Mouse (Mus musculus) olfactory bulb, adult 2 months (tissue): ENCODE measurements around the gene Apopt1. TPM values are rescaled to one million over a fixed set of nuclear protein-coding genes. Genes with fewer than 3 reads are reported as not detected.
"Not testable (repeated sequence)": the region's sequence is repeated elsewhere in the genome, so short reads cannot be mapped to it uniquely, and the experiment has no call there.

ENCODE experiments used
- H3K27ac ChIP-seq: fragments of 200-500 bp; 2 replicates; pipeline ENCODE4 v1.5.1; 2012; ENCODE audit warnings: low read depth, low read length; ENCODE audit not compliant: insufficient read depth
- H3K4me1 ChIP-seq: fragments of 200-500 bp; 2 replicates; pipeline ENCODE4 v1.6.1; 2012; ENCODE audit warnings: low read length; ENCODE audit not compliant: control insufficient read depth, insufficient read depth
- H3K4me3 ChIP-seq: fragments of 200-500 bp; 2 replicates; pipeline ENCODE4 v1.5.1; 2012; ENCODE audit warnings: mild to moderate bottlenecking, low read depth, low read length, moderate library complexity; ENCODE audit not compliant: insufficient read depth
- CTCF ChIP-seq: fragments of 200-500 bp; IDR thresholded peaks from 2 replicates; pipeline ENCODE4 v1.5.1; 2012; ENCODE audit warnings: low read depth, mild to moderate bottlenecking, low read length, moderate library complexity; ENCODE audit not compliant: insufficient read depth
- POLR2A ChIP-seq: fragments of 200-500 bp; IDR thresholded peaks from 2 replicates; pipeline ENCODE4 v1.6.1; 2012; ENCODE audit warnings: mild to moderate bottlenecking, low read depth, low read length, moderate library complexity; ENCODE audit not compliant: insufficient read depth
- WGBS: fragments of 180-500 bp; shearing (Covaris S2); methylation state at CpG from one replicate; pipeline ENCODE4 v1.1.7; 2018; 5-methylcytosine and 5-hydroxymethylcytosine counted together
- polyA plus RNA-seq: library from polyadenylated mRNA; stranded (reverse); fragments of >200 nt; gene quantifications from 2 replicates; pipeline ENCODE4 v1.2.4, GENCODE M21; 2012; ENCODE audit warnings: low replicate concordance; ENCODE audit not compliant: missing spikeins, insufficient read depth, insufficient read length

Gene Apopt1
- polyA plus RNA-seq, 1 experiment: not detected

DNA sequence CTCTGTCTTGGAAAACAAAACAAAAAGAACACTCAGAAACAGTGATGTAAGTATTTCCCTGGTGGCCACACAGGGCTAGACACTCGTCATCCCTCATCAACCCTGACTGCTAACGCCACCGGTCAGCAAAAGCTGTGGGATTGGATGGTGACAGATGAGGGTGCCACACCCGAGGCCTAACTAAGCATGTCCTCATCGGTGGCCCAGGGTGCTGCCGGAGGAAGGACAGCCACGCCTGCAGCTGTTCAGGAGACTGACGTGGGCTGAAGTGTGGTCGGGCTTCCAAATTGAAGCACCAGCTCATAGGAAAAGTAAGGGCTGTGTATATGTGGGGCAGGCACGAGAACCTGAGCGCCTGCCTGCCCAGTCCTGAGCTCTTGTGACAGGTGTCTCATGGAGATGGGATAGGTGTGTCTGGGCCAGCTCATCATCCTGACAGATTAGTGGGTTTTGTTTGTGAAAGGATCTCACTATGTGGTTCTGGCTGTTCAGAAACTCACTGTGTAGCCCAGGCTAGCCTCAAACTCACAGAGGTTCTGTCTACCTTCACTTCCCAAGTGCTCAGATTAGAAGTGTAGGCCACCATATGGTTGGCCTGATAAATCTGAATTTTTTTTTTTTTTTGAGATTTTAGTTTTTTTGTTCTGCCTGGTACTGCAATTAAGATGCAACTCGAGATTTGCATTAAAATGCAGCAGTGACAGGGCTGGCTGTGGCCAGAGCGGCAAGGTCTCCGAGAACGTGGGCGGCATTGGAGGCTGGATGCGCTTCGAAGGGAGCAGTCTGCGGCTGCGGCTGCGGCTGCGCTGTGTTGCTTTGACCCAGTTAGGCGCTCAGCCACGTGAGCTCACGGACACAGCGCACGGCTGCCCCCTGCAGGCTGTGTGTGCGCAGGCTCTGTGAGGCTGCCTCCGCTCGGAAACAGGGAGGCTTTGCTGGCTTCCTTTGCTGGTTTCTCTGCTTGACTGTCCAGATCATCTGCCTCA, 19.1 kb downstream of the Apopt1 start:
- WGBS: 30% methylated on average over 30 of the region's 30 CpGs
- Histone ChIP-seq H3K4me3 (no peak overlapping the region), H3K27ac (peak overlapping the region; percentile 74), H3K4me1 (peaks cover 10% of the 10 kb centered on the region)
- TF ChIP-seq CTCF (peak; percentile 95), POLR2A (no peak)

DNA sequence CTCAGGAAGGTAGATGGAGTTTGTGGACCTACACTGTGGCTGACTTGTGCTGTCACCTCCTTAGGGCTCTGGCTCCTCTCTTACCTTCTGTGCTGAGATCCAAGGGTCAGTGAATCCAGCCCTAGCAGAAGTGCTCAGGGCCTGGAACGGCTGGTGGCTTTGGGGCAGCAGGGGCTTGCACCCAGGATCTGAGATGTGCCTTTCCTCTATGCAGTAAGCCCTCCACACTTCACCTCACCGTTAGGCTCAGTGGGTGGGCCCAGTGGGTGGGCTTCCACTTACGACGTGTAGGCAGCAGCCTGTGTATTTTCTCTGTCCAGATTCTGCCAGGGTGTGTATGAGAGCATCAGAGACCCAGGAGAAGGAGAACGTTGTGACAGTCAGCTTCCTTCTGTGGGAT, 19.9 kb downstream of the Apopt1 start:
- TF ChIP-seq CTCF: no peak
- no peak for TF ChIP-seq POLR2A
- 29% methylated on average over 5 of the region's 5 CpGs for WGBS
- Histone ChIP-seq H3K4me3 (no peak overlapping the region), H3K27ac (peak overlapping the region; percentile 40), H3K4me1 (peaks cover 10% of the 10 kb centered on the region)

- H3K4me3 ChIP-seq: no peak overlapping the region
- 83% methylated on average over 3 of the region's 3 CpGs for WGBS
- TF ChIP-seq CTCF (no peak), POLR2A (no peak)
- H3K4me1 ChIP-seq: peaks cover 10% of the 10 kb centered on the region
- no peak overlapping the region for H3K27ac ChIP-seq
Observed at GRCm38 (mm10) chr12:111734912-111735311, 21.9 kb downstream of the Apopt1 start.

- peaks cover 10% of the 10 kb centered on the region for H3K4me1 ChIP-seq
- 89% methylated on average over 8 of the region's 8 CpGs for WGBS
- H3K27ac ChIP-seq, H3K4me3 ChIP-seq: not testable (repeated sequence)
Observed at GRCm38 (mm10) chr12:111736676-111737075, 23.6 kb downstream of the Apopt1 start.

GRCm38 (mm10) chr12:111737370-111737769, 24.3 kb downstream of the Apopt1 start:
- WGBS: 61% methylated on average over 9 of the region's 9 CpGs
- TF ChIP-seq POLR2A (no peak), CTCF (no peak)

DNA sequence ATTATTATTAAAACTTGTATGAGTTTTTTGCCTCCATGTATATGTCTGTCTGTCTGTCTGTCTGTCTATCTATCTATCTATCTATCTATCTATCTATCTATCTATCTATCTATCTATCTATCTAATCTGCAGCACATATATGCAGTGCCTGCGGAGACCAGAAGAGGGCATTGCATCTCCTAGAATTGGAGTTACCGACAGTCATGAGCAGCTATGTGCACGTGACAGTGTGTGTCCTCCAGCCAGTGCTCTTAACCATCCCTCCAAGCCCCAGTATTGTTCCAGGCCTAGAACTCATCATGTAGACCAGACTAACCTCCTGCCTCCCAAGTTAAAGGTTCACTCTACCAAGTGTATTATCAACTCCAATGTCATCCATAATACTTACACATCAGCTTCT, 25.7 kb downstream of the Apopt1 start:
- 0 out of 2 replicates have a peak, but pooled peaks cover 4% of the 10 kb centered on the region for H3K4me1 ChIP-seq
- TF ChIP-seq POLR2A (no peak), CTCF (no peak)
- 17% methylated on average over 3 of the region's 3 CpGs for WGBS
- H3K4me3 ChIP-seq: no peak overlapping the region
- H3K27ac ChIP-seq: no peak overlapping the region

More at GRCm38 (mm10) chr12:111737370-111737769, 24.3 kb downstream of the Apopt1 start:
- H3K4me1 ChIP-seq: peaks cover 6% of the 10 kb centered on the region
- H3K4me3 ChIP-seq: no peak overlapping the region
- no peak overlapping the region for H3K27ac ChIP-seq

DNA sequence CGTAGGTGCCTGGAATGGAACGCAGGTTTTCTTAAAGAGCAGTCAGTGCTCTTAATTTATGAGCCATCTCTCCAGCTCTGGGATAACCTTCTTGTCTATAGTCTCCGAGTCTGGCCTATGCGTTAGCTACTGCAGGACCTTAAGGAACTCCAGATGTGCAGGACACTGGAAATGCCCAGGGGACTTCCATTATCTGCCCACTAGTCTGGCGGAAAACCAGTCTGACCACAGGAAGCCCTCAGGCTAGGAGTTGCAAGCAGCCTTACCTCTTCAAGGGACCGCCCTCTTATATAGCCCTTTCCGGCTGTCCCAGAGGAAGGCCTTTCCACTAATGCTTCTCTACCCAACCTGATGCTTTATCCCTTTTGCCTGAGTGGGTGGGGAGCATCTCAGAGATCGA, 28.3 kb downstream of the Apopt1 start:
- 93% methylated on average over 8 of the region's 8 CpGs for WGBS
- Histone ChIP-seq H3K27ac (no peak overlapping the region), H3K4me3 (no peak overlapping the region), H3K4me1 (peaks cover 26% of the 10 kb centered on the region)
- TF ChIP-seq CTCF: no peak
- no peak for TF ChIP-seq POLR2A

- Histone ChIP-seq H3K4me3 (no peak overlapping the region), H3K27ac (no peak overlapping the region), H3K4me1 (peaks cover 39% of the 10 kb centered on the region)
- TF ChIP-seq CTCF: no peak
- no peak for TF ChIP-seq POLR2A
- 87% methylated on average over 2 of the region's 2 CpGs for WGBS
Observed at GRCm38 (mm10) chr12:111743419-111743818, 30.4 kb downstream of the Apopt1 start.

DNA sequence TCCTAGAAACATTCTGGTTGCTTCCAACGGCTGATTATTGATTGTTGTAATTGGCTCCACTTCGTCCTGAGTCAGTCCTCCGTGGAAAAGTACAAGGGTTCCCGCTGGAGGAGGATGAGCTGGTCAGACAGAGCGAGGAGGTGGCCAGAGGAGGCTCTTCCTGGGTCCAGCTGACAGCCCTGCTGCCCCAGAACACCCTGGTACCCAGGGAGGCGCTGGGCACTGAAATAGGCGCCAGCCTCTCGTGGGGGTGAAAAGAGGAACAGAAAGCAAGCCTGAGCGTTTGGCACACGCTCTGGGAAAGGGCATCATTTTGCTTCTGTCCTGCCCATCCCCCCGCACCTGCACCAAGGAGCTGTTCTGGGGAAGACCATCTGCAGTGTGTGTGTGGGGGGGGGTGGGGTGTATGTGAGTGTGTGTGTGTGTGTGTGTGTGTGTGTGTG, 30.9 kb downstream of the Apopt1 start:
- 42% methylated on average over 11 of the region's 11 CpGs for WGBS
- Histone ChIP-seq H3K4me1 (peaks cover 39% of the 10 kb centered on the region), H3K27ac (no peak overlapping the region)

More for the DNA sequence above, 30.9 kb downstream of the Apopt1 start:
- no peak overlapping the region for H3K4me3 ChIP-seq
- TF ChIP-seq POLR2A: no peak
- no peak for TF ChIP-seq CTCF
